Mouse (Mus musculus): ENCODE results near the gene 4933416C03Rik.
A peak's percentile ranks its signal among the peaks of the same experiment; 100 is the strongest.

The 4933416C03Rik gene

GRCm38 (mm10) chr10:116113867-116114474 is at the start of gene 4933416C03Rik:
Gene 4933416C03Rik, minus strand, starts transcription at chr10:116113917.
- DNase-seq (ENCODE audit: low spot score): no peak

- DNase-seq (ENCODE audit: low spot score): no peak
Observed at GRCm38 (mm10) chr10:116162338-116162737, 48.6 kb upstream of the 4933416C03Rik start.

GRCm38 (mm10) chr10:116156699-116157098 is 43.0 kb upstream of the 4933416C03Rik start:
- DNase-seq (ENCODE audit: low spot score): no peak

- DNase-seq (ENCODE audit: low spot score): no peak
Observed at GRCm38 (mm10) chr10:116154707-116155106, 41.0 kb upstream of the 4933416C03Rik start.

GRCm38 (mm10) chr10:116146091-116146490 is 32.4 kb upstream of the 4933416C03Rik start:
- no peak for DNase-seq (ENCODE audit: low spot score)

- DNase-seq (ENCODE audit: low spot score): no peak
Observed at GRCm38 (mm10) chr10:116143684-116144083, 30.0 kb upstream of the 4933416C03Rik start.

- DNase-seq (ENCODE audit: low spot score): no peak
Observed at GRCm38 (mm10) chr10:116140226-116140625, 26.5 kb upstream of the 4933416C03Rik start.

GRCm38 (mm10) chr10:116135187-116135586 is 21.5 kb upstream of the 4933416C03Rik start:
- no peak for DNase-seq (ENCODE audit: low spot score)

- DNase-seq (ENCODE audit: low spot score): no peak
Observed at GRCm38 (mm10) chr10:116132233-116132632, 18.5 kb upstream of the 4933416C03Rik start.

- DNase-seq (ENCODE audit: low spot score): no peak
Observed at GRCm38 (mm10) chr10:116131223-116131622, 17.5 kb upstream of the 4933416C03Rik start.

- no peak for DNase-seq (ENCODE audit: low spot score)
Observed at GRCm38 (mm10) chr10:116130401-116130800, 16.7 kb upstream of the 4933416C03Rik start.

- DNase-seq (ENCODE audit: low spot score): no peak
Observed at GRCm38 (mm10) chr10:116125364-116125763, 11.6 kb upstream of the 4933416C03Rik start.

- no peak for DNase-seq (ENCODE audit: low spot score)
Observed at GRCm38 (mm10) chr10:116123808-116124207, 10.1 kb upstream of the 4933416C03Rik start.

- no peak for DNase-seq (ENCODE audit: low spot score)
Observed at GRCm38 (mm10) chr10:116121463-116121862, 7.7 kb upstream of the 4933416C03Rik start.

GRCm38 (mm10) chr10:116117060-116117459 is 3.3 kb upstream of the 4933416C03Rik start:
- DNase-seq (ENCODE audit: low spot score): no peak

GRCm38 (mm10) chr10:116115881-116116677 is 2.4 kb upstream of the 4933416C03Rik start:
- no peak for DNase-seq (ENCODE audit: low spot score)

GRCm38 (mm10) chr10:116112868-116113267 is 849 bp downstream of the 4933416C03Rik start:
- DNase-seq (ENCODE audit: low spot score): no peak

- DNase-seq (ENCODE audit: low spot score): no peak
Observed at GRCm38 (mm10) chr10:116108730-116109129, 5.0 kb downstream of the 4933416C03Rik start.

- DNase-seq (ENCODE audit: low spot score): no peak
Observed at GRCm38 (mm10) chr10:116108176-116108575, 5.5 kb downstream of the 4933416C03Rik start.

GRCm38 (mm10) chr10:116098470-116098869 is 15.2 kb downstream of the 4933416C03Rik start:
- no peak for DNase-seq (ENCODE audit: low spot score)

- DNase-seq (ENCODE audit: low spot score): no peak
Observed at GRCm38 (mm10) chr10:116096466-116096865, 17.3 kb downstream of the 4933416C03Rik start.

GRCm38 (mm10) chr10:116083965-116084364 is 29.8 kb downstream of the 4933416C03Rik start:
- peak; percentile 11 for DNase-seq (ENCODE audit: low spot score)

- DNase-seq (ENCODE audit: low spot score): no peak
Observed at GRCm38 (mm10) chr10:116080841-116081240, 32.9 kb downstream of the 4933416C03Rik start.

Data from urinary bladder, postnatal 25 days (tissue).